Mouse (Mus musculus) adipocyte (in vitro differentiated cells): ENCODE measurements around the gene Tmem235.

Source experiments
- DNase-seq: peaks from one replicate; pipeline ENCODE4 v3.0.0-alpha.2; 2016; ENCODE audit warnings: low spot score

The Tmem235 gene

GRCm38 (mm10) chr11:117864805-117865204 is 4.3 kb downstream of the Tmem235 start:
- no peak for DNase-seq

GRCm38 (mm10) chr11:117865988-117866387 is 5.4 kb downstream of the Tmem235 start:
- no peak for DNase-seq

GRCm38 (mm10) chr11:117870688-117871365 is 10.3 kb downstream of the Tmem235 start:
- DNase-seq = peak; percentile 88

GRCm38 (mm10) chr11:117871376-117871775 is 10.8 kb downstream of the Tmem235 start:
- no peak for DNase-seq

GRCm38 (mm10) chr11:117871911-117872584 is 11.5 kb downstream of the Tmem235 start:
- no peak for DNase-seq

- DNase-seq = peak; percentile 88
Observed at GRCm38 (mm10) chr11:117872861-117873608, 12.5 kb downstream of the Tmem235 start, which contains the start of gene Tha1. Gene Tha1 (minus strand): TSS chr11:117873481.

- peak; percentile 44 for DNase-seq
Observed at GRCm38 (mm10) chr11:117874419-117874818, 13.9 kb downstream of the Tmem235 start.

GRCm38 (mm10) chr11:117875681-117876080 is 15.1 kb downstream of the Tmem235 start:
- DNase-seq = no peak

GRCm38 (mm10) chr11:117877917-117878745 is 17.6 kb downstream of the Tmem235 start:
- peak; percentile 32 for DNase-seq

GRCm38 (mm10) chr11:117878892-117879291 is 18.3 kb downstream of the Tmem235 start:
- DNase-seq = no peak

GRCm38 (mm10) chr11:117879676-117880075 is 19.1 kb downstream of the Tmem235 start:
- no peak for DNase-seq

- DNase-seq = peak; percentile 63
Observed at GRCm38 (mm10) chr11:117880336-117880976, 19.9 kb downstream of the Tmem235 start.

GRCm38 (mm10) chr11:117880977-117881358 is 20.4 kb downstream of the Tmem235 start:
- DNase-seq = peak; percentile 47

GRCm38 (mm10) chr11:117881787-117882186 is 21.2 kb downstream of the Tmem235 start:
- peak; percentile 56 for DNase-seq

- peak; percentile 61 for DNase-seq
Observed at GRCm38 (mm10) chr11:117882208-117882607, 21.7 kb downstream of the Tmem235 start.

GRCm38 (mm10) chr11:117886000-117886399 is 25.4 kb downstream of the Tmem235 start:
- DNase-seq = no peak

GRCm38 (mm10) chr11:117888168-117888852 is 27.8 kb downstream of the Tmem235 start:
- no peak for DNase-seq

GRCm38 (mm10) chr11:117888853-117889822 is 28.6 kb downstream of the Tmem235 start:
- DNase-seq = no peak

- DNase-seq = no peak
Observed at GRCm38 (mm10) chr11:117889887-117890340, 29.4 kb downstream of the Tmem235 start.
